Mouse (Mus musculus): ENCODE measurements around the gene Dusp18.

DNA sequence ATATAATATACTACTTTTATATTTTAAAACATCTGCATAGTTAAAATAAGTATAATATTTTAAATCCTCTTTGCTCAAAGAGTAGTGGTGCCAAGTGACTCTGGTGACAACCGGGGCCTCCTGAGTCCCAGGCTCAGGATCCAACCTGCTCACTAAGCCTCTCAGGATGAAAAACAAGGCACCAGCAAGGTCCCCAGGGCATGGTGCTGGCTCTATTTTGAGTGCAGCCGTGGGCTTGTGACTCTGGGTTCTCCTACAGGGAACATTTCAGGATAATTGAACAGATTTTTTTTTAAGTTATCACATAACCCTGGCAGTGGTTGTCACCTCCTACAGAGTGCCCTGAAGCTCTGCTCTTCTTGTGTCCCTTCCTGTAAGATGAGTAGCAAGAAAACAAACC is 48.7 kb upstream of the Dusp18 start:
- TF ChIP-seq POLR2A (IDR thresholded peaks at IDR 0.05; ENCODE audit: control insufficient read depth, extremely low read depth, insufficient read depth, low read length, poor library complexity) (no peak), CTCF (IDR thresholded peaks at IDR 0.05; ENCODE audit: borderline replicate concordance, control insufficient read depth, extremely low read depth, insufficient read depth, low read length, poor library complexity) (no peak)

Data from thymus, adult 2 months (tissue).